Mouse (Mus musculus): ENCODE results near the gene Cidec. TPM values are rescaled to one million over a fixed set of nuclear protein-coding genes. Genes with fewer than 3 reads are reported as not detected.

Cidec gene
- polyA plus RNA-seq, 1 experiment from 2014 or later, result not detected

- ATAC-seq (ENCODE audit: insufficient number of reproducible peaks, insufficient read depth, low FRiP score, low TSS enrichment), result no peak
- no peak overlapping the region for H3K27ac ChIP-seq
- no peak overlapping the region for H3K4me3 ChIP-seq
- peaks cover 10% of the 10 kb centered on the region for H3K4me1 ChIP-seq
- no peaks in the 10 kb centered on the region for H3K9me3 ChIP-seq
- H3K9ac ChIP-seq, result no peak overlapping the region
- 93% methylated on average over 11 of the region's 11 CpGs for WGBS
- H3K4me2 ChIP-seq (replicated peaks), result no peak overlapping the region
- peaks cover 55% of the 10 kb centered on the region for H3K36me3 ChIP-seq
- H3K27me3 ChIP-seq, result no peaks in the 10 kb centered on the region
Measured at GRCm38 (mm10) chr6:113380480-113380879, 55.1 kb downstream of the Cidec start.

- H3K4me3 ChIP-seq, result peak overlapping the region; percentile 95; the same call in 1 of the 2 replicates
- no peak for ATAC-seq (ENCODE audit: insufficient number of reproducible peaks, insufficient read depth, low FRiP score, low TSS enrichment)
- WGBS, result 89% methylated on average over 6 of the region's 6 CpGs
Measured at GRCm38 (mm10) chr6:113379246-113379645, 56.3 kb downstream of the Cidec start.

DNA sequence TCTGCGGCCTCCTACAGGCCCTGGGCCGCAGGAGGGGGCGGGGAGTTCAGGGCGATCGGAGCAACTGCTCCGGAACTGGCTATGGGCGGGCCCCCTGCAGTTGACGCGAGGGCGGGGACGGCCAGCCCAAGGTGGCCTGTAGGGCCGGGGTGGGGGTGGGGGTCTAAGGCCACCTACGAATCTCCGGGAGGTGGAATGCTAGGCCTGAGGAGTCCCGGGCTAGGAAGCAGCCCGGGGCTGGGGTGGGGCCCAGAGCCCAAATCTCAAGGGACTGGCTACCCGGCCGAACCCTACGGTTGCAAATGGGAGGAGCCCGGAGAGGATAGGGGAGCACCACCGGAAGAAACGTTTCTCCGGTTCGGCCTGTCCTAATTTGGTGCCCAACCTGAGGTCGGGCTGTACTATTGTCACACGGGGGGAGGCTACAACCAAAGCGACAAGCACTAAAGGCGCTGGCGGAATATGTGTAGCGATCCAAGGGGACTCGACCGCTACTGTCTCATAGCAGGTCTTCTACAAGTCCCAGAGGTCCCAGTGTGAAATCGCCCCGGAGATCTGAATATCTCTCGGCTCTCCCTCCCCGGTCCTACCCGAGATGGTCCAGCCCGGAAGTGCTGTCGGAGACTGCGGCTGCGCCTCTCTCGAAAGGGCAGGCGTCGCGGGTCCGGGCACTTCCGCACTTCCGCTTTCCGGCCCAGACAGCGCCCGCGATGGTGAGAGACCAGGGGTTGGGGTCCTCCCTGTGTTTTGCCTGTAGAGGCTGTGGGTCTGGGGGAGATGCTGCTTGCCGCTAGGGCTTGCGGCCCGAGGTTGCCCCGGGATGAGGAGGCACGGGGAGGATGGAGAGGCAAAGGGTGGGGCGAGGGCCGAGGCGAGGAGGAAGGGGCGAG is 57.8 kb downstream of the Cidec start, which contains the start of the genes Tada3 and Arpc4:
Gene Tada3, minus strand, starts transcription at position 388 of the 890 bp plus-strand sequence.
Gene Arpc4, plus strand, starts transcription at position 620 of the 890 bp plus-strand sequence.
- Histone ChIP-seq H3K27ac (peak within 1 kb of the TSS; percentile 92), H3K36me3 (peaks cover 48% of the 10 kb centered on the region)
- WGBS, result under 1% methylated on average over 61 of the region's 61 CpGs

More at GRCm38 (mm10) chr6:113379246-113379645, 56.3 kb downstream of the Cidec start:
- H3K4me2 ChIP-seq (replicated peaks), result peak overlapping the region; percentile 85
- H3K36me3 ChIP-seq, result peaks cover 54% of the 10 kb centered on the region
- no peak overlapping the region for H3K9ac ChIP-seq
- H3K27me3 ChIP-seq, result no peaks in the 10 kb centered on the region
- H3K9me3 ChIP-seq, result no peaks in the 10 kb centered on the region
- H3K4me1 ChIP-seq, result peaks cover 10% of the 10 kb centered on the region
- no peak overlapping the region for H3K27ac ChIP-seq

DNA sequence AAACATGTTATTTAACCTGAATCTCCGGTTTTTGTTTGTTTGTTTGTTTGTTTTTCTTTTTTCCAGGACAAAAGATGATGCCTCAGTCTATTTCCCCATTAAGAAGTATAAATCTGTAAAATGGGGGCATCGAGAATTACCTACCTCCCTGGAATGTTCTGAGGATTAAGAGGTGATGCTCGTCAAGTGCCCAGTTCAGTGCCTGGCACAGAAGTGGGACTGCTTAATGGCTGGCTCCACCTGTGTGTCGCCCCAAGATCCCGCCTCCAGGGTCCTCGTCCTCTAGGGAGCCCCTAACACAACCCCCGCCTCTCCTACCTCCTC is 58.4 kb downstream of the Cidec start:
- H3K36me3 ChIP-seq, result peaks cover 52% of the 10 kb centered on the region
- WGBS, result 10% methylated on average over 7 of the region's 7 CpGs
- ATAC-seq (ENCODE audit: insufficient number of reproducible peaks, insufficient read depth, low FRiP score, low TSS enrichment), result no peak
- H3K4me2 ChIP-seq (replicated peaks), result peak overlapping the region; percentile 85
- peaks cover 10% of the 10 kb centered on the region for H3K4me1 ChIP-seq
- H3K4me3 ChIP-seq, result peak overlapping the region; percentile 95
- no peaks in the 10 kb centered on the region for H3K27me3 ChIP-seq
- H3K27ac ChIP-seq, result peak overlapping the region; percentile 92
- H3K9ac ChIP-seq, result peak overlapping the region; percentile 94
- H3K9me3 ChIP-seq, result no peaks in the 10 kb centered on the region

More for the DNA sequence above, 57.8 kb downstream of the Cidec start, which contains the start of the genes Tada3 and Arpc4:
- no peaks in the 10 kb centered on the region for H3K9me3 ChIP-seq
- ATAC-seq (ENCODE audit: insufficient number of reproducible peaks, insufficient read depth, low FRiP score, low TSS enrichment), result peak; percentile 94
- H3K27me3 ChIP-seq, result no peaks in the 10 kb centered on the region
- peak within 1 kb of the TSS; percentile 94 for H3K9ac ChIP-seq
- H3K4me3 ChIP-seq, result peak within 1 kb of the TSS; percentile 95
- H3K4me2 ChIP-seq (replicated peaks), result peak within 1 kb of the TSS; percentile 85
- peaks cover 10% of the 10 kb centered on the region for H3K4me1 ChIP-seq

Small RNAs within 50 kb of the gene (microRNA-seq; reads per million reads assigned to microRNA genes)
- not detected for gene Gm24387

Other genes starting within 250 kb of the Cidec start
- 3.8 and 6.6 TPM in 2 replicates for gene Lhfpl4, start 240.4 kb downstream of the Cidec start, polyA plus RNA-seq (2016; fragmentation: Nextera tagmentation; extraction: Ambion mirVana)
- 46.5 and 47.7 TPM in 2 replicates for gene Mtmr14, start 197.9 kb downstream of the Cidec start, polyA plus RNA-seq (2016; fragmentation: Nextera tagmentation; extraction: Ambion mirVana)
- gene Cpne9, start 153.5 kb downstream of the Cidec start, polyA plus RNA-seq (2016; fragmentation: Nextera tagmentation; extraction: Ambion mirVana), result 0.05 and 0.14 TPM in 2 replicates
- 28.2 and 28.9 TPM in 2 replicates for gene Brpf1, start 128.6 kb downstream of the Cidec start, polyA plus RNA-seq (2016; fragmentation: Nextera tagmentation; extraction: Ambion mirVana)
- gene Ogg1, start 108.8 kb downstream of the Cidec start, polyA plus RNA-seq (2016; fragmentation: Nextera tagmentation; extraction: Ambion mirVana), result 14.1 and 14.7 TPM in 2 replicates
- gene Camk1, start 91.8 kb downstream of the Cidec start, polyA plus RNA-seq (2016; fragmentation: Nextera tagmentation; extraction: Ambion mirVana), result 94.1 and 96.3 TPM in 2 replicates
- gene Tada3, start 57.9 kb downstream of the Cidec start, polyA plus RNA-seq (2016; fragmentation: Nextera tagmentation; extraction: Ambion mirVana), result 52.7 and 53.4 TPM in 2 replicates
- 354 and 364 TPM in 2 replicates for gene Arpc4, start 57.6 kb downstream of the Cidec start, polyA plus RNA-seq (2016; fragmentation: Nextera tagmentation; extraction: Ambion mirVana)
- 6.3 and 6.4 TPM in 2 replicates for gene Ttll3, start 46.5 kb downstream of the Cidec start, polyA plus RNA-seq (2016; fragmentation: Nextera tagmentation; extraction: Ambion mirVana)
- gene Rpusd3, start 16.4 kb downstream of the Cidec start, polyA plus RNA-seq (2016; fragmentation: Nextera tagmentation; extraction: Ambion mirVana), result 26.0 and 28.6 TPM in 2 replicates
- gene Jagn1, start 6.8 kb upstream of the Cidec start, polyA plus RNA-seq (2016; fragmentation: Nextera tagmentation; extraction: Ambion mirVana), result 75.0 and 81.6 TPM in 2 replicates
- gene Il17re, start 22.7 kb upstream of the Cidec start, polyA plus RNA-seq (2016; fragmentation: Nextera tagmentation; extraction: Ambion mirVana), result 3.4 and 3.9 TPM in 2 replicates
- 3.9 and 5.4 TPM in 2 replicates for gene Il17rc, start 35.7 kb upstream of the Cidec start, polyA plus RNA-seq (2016; fragmentation: Nextera tagmentation; extraction: Ambion mirVana)
- gene Creld1, start 47.5 kb upstream of the Cidec start, polyA plus RNA-seq (2016; fragmentation: Nextera tagmentation; extraction: Ambion mirVana), result 20.1 and 23.1 TPM in 2 replicates
- gene Prrt3, start 66.2 kb upstream of the Cidec start, polyA plus RNA-seq (2016; fragmentation: Nextera tagmentation; extraction: Ambion mirVana), result 2.9 and 3.5 TPM in 2 replicates
- gene Emc3, start 95.9 kb upstream of the Cidec start, polyA plus RNA-seq (2016; fragmentation: Nextera tagmentation; extraction: Ambion mirVana), result 85.4 and 90.9 TPM in 2 replicates
- gene Fancd2, start 95.9 kb upstream of the Cidec start, polyA plus RNA-seq (2016; fragmentation: Nextera tagmentation; extraction: Ambion mirVana), result 13.4 and 14.7 TPM in 2 replicates
- 0.13 TPM in 1 of 2 replicates, not detected in the other for gene Fancd2os, start 165.0 kb upstream of the Cidec start, polyA plus RNA-seq (2016; fragmentation: Nextera tagmentation; extraction: Ambion mirVana)
- gene Brk1, start 169.0 kb upstream of the Cidec start, polyA plus RNA-seq (2016; fragmentation: Nextera tagmentation; extraction: Ambion mirVana), result 211 and 215 TPM in 2 replicates
- 54.5 and 56.2 TPM in 2 replicates for gene Vhl, start 188.2 kb upstream of the Cidec start, polyA plus RNA-seq (2016; fragmentation: Nextera tagmentation; extraction: Ambion mirVana)
- 3.0 and 3.7 TPM in 2 replicates for gene Irak2, start 202.7 kb upstream of the Cidec start, polyA plus RNA-seq (2016; fragmentation: Nextera tagmentation; extraction: Ambion mirVana)